Mouse (Mus musculus) embryo, embryonic 11.5 days (tissue): ENCODE results near the gene Inpp5k.
"Not testable (repeated sequence)": the region's sequence is repeated elsewhere in the genome, so short reads cannot be mapped to it uniquely, and the experiment has no call there.

Source experiments
- DNase-seq: peaks from one replicate; pipeline ENCODE4 v3.0.0-alpha.2; 2012; ENCODE audit warnings: low read depth, low spot score

The Inpp5k gene

DNA sequence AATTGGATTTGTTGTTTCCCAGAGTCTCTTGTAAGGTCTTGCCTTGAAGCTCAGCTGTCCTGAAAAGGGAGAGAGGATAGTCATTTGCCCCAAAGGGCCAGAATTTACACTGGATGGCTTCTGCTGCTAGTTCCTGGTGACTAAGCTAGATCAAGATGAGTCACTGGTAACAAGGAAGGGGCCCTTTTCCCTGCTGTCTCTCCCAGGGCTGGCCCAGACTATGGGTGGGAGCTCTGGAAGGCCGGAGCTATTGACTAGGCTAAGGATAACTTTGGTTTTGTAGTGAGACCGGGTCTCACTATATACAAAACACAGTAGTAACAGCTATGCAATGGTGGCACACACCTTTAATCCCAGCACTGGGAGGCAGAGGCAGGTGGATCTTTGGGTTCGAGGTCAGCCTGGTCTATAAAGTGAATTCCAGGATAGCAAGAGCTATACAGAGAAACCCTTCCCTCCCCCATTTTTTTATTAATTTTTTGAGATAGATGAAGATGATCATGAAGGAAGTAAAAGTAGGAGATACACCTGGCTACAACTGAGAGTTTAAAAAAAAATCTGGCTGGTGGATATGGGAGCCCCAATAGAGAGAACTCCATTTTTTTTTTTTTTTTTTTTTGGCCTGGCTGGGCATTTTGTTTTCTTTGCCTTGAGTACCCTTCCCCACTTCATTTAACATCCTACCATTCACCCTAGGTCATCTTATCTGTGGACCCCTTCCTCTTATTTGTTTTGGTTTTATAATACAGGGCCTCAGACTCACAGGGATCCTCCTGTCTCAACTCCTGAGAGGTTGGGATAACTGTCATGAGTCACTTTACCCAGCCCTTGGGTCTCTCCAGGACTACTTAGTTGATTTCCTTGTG is 47.3 kb downstream of the Inpp5k start:
- DNase-seq = no peak

DNA sequence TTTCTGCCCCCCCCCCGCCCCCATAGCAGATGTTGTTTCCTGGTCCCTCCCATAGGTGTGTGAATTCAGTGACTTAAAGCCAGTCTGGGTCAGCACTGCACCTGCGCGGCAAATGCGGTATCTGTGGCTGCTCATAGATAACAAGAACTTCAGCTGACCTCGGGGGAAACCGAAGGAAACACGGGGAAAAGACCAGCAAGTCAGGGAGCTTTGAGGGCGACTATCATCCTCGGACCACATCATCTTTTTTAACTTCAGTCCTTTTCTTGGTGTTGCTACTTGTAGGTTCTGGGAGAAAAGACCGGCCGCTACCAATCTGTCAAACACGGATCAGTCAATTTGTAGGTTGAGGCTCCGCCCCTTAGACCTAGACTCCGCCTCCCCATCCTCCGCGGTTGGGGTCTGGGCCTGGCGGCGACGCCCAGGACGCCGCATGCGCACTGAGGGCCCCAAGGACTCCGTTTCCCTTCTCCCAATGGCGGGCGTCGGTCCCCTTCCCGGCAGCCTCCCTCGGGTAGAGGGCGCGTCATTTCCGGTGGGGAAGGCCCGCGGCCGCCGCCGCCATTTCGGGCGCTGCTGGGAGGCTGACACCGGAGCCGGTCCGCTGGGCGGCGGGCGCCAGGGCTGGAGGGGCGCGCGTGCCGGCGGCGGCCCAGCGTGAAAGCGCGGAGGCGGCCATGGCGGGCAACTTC is 48.1 kb downstream of the Inpp5k start, which contains the start of gene Crk:
Gene Crk (plus strand): TSS at position 513 of the 692 bp plus-strand sequence.
- DNase-seq = peak; percentile 98

DNA sequence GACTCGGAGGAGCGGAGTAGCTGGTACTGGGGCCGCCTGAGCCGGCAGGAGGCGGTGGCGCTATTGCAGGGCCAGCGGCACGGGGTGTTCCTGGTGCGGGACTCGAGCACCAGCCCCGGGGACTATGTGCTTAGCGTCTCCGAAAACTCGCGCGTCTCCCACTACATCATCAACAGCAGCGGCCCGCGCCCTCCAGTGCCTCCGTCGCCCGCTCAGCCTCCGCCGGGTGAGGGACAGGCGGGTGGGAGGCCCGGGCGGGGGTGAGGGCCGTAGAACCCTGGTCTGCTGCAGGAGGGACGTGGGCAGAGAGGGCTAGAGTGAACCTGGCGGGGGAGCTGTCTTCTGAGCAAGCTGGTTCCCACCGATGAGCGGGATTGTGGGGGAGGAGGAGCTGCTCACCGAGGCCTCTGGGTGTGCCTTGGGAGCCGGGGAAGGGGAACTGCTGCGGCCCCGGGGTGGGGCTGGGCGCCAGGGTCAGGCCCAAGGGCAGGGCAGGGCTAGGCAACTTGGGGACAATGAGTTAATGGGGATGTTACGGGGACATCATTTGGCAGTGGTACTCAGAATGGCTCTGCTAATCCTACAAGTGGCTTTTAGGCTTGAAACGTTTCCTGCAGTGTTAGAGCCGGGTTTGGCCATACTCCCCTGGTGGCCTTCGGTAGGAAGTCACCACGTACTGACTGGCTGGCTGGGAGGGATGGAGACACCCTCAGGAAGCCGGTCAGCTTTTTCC is 48.8 kb downstream of the Inpp5k start:
- DNase-seq = peak; percentile 27

DNA sequence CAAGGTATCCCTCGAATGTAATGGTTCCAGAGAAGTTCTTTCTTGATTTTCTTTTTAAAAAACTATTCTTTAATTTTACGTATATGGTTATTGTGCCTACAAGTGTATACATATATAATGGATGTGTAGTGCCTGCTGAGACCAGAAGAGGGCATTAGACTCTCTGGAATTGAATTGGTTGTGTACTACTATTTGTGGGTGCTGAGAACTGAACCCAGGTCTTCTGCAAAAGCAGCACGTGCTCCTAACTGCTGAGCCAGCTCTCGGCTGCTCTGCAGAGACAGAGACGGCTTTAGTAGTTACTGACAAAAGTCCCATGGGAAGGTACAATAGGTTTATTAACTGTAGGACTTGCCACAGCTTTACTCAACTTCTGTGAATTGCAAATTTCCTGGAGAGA is 53.7 kb downstream of the Inpp5k start:
- no peak for DNase-seq

DNA sequence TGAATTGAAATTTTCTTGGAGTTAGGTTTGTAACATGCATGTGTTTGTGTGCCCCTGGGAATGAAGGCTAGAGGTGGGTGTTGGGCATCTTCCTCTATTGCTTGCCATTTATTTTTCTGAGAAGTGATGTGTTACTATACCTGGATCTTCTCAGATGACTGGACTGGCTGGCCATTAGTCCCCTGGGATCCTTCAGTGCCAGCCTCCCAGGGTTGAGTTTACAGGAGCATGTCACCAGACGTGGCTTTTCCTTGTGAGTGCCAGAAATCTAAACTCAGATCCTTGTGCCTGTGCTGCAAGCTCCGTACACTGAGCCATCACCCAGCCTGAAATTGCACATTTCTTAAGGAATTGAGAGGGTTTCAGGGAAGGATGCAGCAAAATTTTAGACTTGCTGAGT is 54.2 kb downstream of the Inpp5k start:
- no peak for DNase-seq

DNA sequence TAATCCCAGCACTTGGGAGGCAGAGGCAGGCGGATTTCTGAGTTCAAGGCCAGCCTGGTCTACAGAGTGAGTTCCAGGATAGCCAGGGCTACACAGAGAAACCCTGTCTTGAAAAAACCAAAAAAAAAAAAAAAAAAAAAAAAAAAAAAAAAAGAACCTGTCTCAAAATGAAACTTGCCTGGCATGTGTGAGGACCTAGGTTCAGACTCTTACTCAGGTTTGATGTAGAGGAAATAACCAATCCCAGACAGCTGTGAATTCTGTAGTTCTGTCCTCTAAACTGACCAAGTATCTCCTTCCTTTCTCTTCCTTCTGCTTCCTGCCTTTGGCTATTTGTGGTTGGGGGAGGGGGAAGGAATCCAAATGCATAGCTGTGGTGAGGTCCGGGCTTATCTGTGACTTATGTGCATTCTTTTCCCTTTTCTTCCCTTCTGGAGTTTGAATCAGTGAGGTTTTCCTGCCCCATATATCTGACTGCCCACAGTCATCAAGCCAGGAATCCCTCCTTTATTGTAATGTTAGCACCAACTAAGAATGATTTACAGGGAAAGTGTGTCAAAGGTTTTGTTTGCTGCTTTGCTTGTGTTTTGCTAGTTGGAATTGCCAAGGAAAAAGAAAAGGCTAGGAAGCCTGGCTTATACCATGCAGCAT is 56.7 kb downstream of the Inpp5k start:
- no peak for DNase-seq

DNA sequence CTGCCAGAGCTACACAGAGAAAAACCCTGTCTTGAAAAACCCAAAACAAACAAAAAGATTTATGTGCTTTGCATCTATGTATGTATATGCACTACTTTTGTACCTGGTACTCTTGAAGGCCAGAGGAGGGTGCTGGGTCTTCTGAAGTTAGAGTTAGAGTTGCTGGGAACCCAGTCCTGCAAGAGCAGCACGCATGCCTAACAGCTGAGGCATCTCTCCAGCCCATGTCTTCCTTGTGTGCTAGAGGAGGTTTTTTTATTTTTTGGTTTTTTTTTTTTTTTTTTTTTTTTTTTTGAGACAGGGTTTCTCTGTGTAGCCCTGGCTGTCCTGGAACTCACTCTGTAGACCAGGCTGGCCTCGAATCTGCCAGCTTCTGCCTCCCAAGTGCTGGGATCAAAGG is 57.3 kb downstream of the Inpp5k start:
- DNase-seq = no peak

DNA sequence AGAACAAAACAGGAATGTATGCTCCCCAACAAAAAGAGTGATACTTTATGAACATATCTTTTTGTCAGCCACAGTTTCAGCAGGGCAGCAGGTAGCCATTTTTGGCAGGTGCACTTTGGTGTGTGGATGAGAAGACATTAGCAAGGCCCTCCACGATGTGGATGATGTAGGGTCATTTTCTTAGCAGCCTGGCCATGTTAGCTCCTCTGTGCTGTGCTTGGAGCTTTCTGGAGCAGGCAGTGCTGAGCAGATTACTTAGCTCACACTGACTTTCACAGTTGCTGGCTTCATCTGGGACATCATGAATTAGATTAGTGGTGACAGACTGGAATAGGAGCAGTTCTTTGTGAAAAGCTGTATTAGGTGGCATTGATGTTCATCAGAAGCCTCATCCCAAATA is 59.2 kb downstream of the Inpp5k start:
- no peak for DNase-seq

DNA sequence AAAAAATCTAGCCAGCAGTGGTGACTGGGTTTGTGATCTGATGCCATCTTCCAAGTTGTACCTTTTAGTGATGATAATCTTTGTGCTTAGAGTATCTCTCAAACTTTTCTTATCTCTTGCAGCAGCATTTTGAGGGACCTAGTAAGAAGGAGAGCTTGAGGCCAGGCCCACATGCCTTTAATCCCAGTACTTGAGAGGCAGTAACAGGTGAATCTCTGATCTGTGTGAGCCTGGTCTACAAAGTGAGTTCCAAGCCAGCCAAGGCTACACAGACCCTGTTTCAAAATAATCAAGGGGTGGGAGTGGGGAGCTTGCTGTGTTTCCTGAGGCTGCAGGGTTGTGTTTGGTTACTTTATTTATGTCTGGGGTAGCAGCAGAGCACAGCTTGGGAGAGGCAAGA is 60.3 kb downstream of the Inpp5k start:
- no peak for DNase-seq

DNA sequence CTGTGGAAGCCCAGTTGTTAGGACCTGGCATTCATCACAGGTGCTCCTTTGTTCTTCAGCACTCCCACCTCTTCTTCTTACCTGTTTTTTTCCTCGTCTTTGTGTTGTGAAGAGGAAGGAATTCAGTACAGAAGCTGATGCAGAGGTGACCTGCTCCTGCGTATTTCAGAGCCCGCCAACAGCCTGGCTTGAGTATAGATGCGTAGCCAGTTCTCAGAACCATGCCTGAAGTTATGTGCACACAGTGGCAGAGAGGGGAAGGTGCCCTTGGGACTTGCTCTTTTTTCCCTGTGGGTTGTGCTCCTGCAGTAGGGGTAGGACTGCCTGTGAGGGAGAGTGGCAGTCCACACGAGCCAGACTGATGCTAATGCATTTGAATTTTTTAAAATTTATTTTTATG is 62.8 kb downstream of the Inpp5k start:
- DNase-seq = no peak

DNA sequence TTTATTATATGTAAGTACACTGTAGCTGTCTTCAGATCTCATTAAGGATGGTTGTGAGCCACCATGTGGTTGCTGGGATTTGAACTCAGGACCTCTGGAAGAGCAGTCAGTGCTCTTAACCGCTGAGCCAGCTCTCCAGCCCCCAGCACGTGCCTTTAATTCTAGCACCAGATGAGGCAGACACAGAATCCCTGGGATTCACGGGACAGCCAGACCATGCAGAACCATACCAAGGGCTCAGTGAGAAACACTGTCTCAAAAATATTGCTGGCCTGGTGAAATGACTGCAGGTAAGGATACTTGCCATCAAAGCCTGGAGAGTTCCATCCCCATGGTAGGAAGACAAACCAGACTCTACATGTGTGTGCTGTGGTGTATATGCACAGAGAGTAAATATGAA is 66.7 kb downstream of the Inpp5k start:
- not testable (repeated sequence) for DNase-seq
